Mouse (Mus musculus) liver, embryonic 16.5 days (tissue): ENCODE results near the gene Dusp13. TPM values are rescaled to one million over a fixed set of nuclear protein-coding genes. Genes with fewer than 3 reads are reported as not detected.

ENCODE experiments used
- ATAC-seq: fragments of 200-750 bp; cut with Nextera tagmentation; 2 replicates; pipeline ENCODE4 v1.8.0; 2017; ENCODE audit warnings: low read depth, mild to moderate bottlenecking, moderate number of reproducible peaks, moderate library complexity
- H3K27ac ChIP-seq: fragments of 300-500 bp; sonication (generic); 2 replicates; pipeline ENCODE4 v1.5.1; 2014; ENCODE audit warnings: mild to moderate bottlenecking, low read length
- H3K27me3 ChIP-seq: fragments of 300-500 bp; sonication (generic); 2 replicates; pipeline ENCODE4 v1.6.1; 2014; ENCODE audit warnings: low read depth, low read length, mixed read lengths; ENCODE audit not compliant: control insufficient read depth, insufficient read depth
- H3K36me3 ChIP-seq: fragments of 300-500 bp; sonication (generic); 2 replicates; pipeline ENCODE4 v1.6.1; 2014; ENCODE audit warnings: mild to moderate bottlenecking; ENCODE audit not compliant: control insufficient read depth, insufficient read depth
- H3K4me1 ChIP-seq: fragments of 300-500 bp; sonication (generic); 2 replicates; pipeline ENCODE4 v1.6.1; 2014; ENCODE audit warnings: low read depth, low read length, mixed read lengths; ENCODE audit not compliant: control insufficient read depth
- H3K4me2 ChIP-seq: fragments of 300-500 bp; sonication (generic); 2 replicates; pipeline ENCODE4 v1.6.1; 2014; ENCODE audit warnings: low read depth, low read length, mixed read lengths
- H3K4me3 ChIP-seq: fragments of 300-500 bp; sonication (generic); 2 replicates; pipeline ENCODE4 v1.5.1; 2014; ENCODE audit warnings: low read depth, mild to moderate bottlenecking, low read length
- H3K9ac ChIP-seq: fragments of 300-500 bp; sonication (generic); 2 replicates; pipeline ENCODE4 v1.6.1; 2014; ENCODE audit warnings: low read depth, low read length
- H3K9me3 ChIP-seq: fragments of 300-500 bp; sonication (generic); replicated peaks from 2 replicates; pipeline ENCODE4 v1.6.1; 2016; ENCODE audit warnings: low read length; ENCODE audit not compliant: control insufficient read depth
- WGBS: fragments of 180-500 bp; shearing (Covaris S2); extraction: QIAGEN DNeasy Blood & Tissue Kit; methylation state at CpG from one replicate; pipeline ENCODE4 v1.1.7; 2014; ENCODE audit not compliant: insufficient replicate concordance; 5-methylcytosine and 5-hydroxymethylcytosine counted together
- polyA plus RNA-seq: library from polyadenylated mRNA; unstranded; fragments of >200 nt; fragmentation: Nextera tagmentation; extraction: Ambion mirVana; gene quantifications from 2 replicates; pipeline ENCODE4 v1.2.1, GENCODE M21; 2015

Dusp13 gene
- polyA plus RNA-seq, 1 experiment from 2014 or later, result 0.30 TPM

GRCm38 (mm10) chr14:21741786-21742185 lies 9.2 kb downstream of the Dusp13 start:
- 17% methylated on average over 4 of the region's 4 CpGs for WGBS
- H3K27me3 ChIP-seq, result no peaks in the 10 kb centered on the region
- H3K9me3 ChIP-seq, result no peaks in the 10 kb centered on the region
- H3K27ac ChIP-seq, result no peak overlapping the region
- no peak overlapping the region for H3K4me3 ChIP-seq
- peak; percentile 55 for ATAC-seq
- no peaks in the 10 kb centered on the region for H3K36me3 ChIP-seq
- H3K4me1 ChIP-seq, result no peaks in the 10 kb centered on the region
- no peak overlapping the region for H3K9ac ChIP-seq
- H3K4me2 ChIP-seq, result no peak overlapping the region

GRCm38 (mm10) chr14:21741314-21741713 lies 9.7 kb downstream of the Dusp13 start:
- Histone ChIP-seq H3K36me3 (no peaks in the 10 kb centered on the region), H3K4me2 (no peak overlapping the region), H3K9ac (no peak overlapping the region), H3K9me3 (no peaks in the 10 kb centered on the region), H3K27me3 (no peaks in the 10 kb centered on the region), H3K27ac (no peak overlapping the region), H3K4me3 (no peak overlapping the region), H3K4me1 (no peaks in the 10 kb centered on the region)
- WGBS, result 78% methylated on average over 3 of the region's 3 CpGs
- no peak for ATAC-seq

- H3K9ac ChIP-seq, result no peak overlapping the region
- H3K9me3 ChIP-seq, result no peaks in the 10 kb centered on the region
- ATAC-seq, result no peak
- H3K27ac ChIP-seq, result no peak overlapping the region
- WGBS, result 81% methylated on average over 7 of the region's 7 CpGs
- no peak overlapping the region for H3K4me2 ChIP-seq
- H3K4me1 ChIP-seq, result no peaks in the 10 kb centered on the region
- H3K27me3 ChIP-seq, result no peaks in the 10 kb centered on the region
- H3K36me3 ChIP-seq, result no peaks in the 10 kb centered on the region
- no peak overlapping the region for H3K4me3 ChIP-seq
These were observed 10.6 kb downstream of the Dusp13 start for GRCm38 (mm10) chr14:21740345-21740744.

- Histone ChIP-seq H3K9ac (no peak overlapping the region), H3K4me1 (no peaks in the 10 kb centered on the region), H3K27ac (no peak overlapping the region), H3K4me3 (no peak overlapping the region), H3K4me2 (no peak overlapping the region), H3K27me3 (no peaks in the 10 kb centered on the region), H3K36me3 (no peaks in the 10 kb centered on the region), H3K9me3 (no peaks in the 10 kb centered on the region)
- 68% methylated on average over 15 of the region's 15 CpGs for WGBS
- ATAC-seq, result no peak
These were observed 17.7 kb downstream of the Dusp13 start for GRCm38 (mm10) chr14:21733131-21733905.

GRCm38 (mm10) chr14:21729936-21730335 lies 21.0 kb downstream of the Dusp13 start:
- 70% methylated on average over 4 of the region's 4 CpGs for WGBS
- H3K4me3 ChIP-seq, result no peak overlapping the region

GRCm38 (mm10) chr14:21729031-21729732 lies 21.8 kb downstream of the Dusp13 start:
- Histone ChIP-seq H3K36me3 (no peaks in the 10 kb centered on the region), H3K4me2 (no peak overlapping the region), H3K27ac (no peak overlapping the region), H3K4me1 (no peaks in the 10 kb centered on the region), H3K4me3 (no peak overlapping the region), H3K9me3 (no peaks in the 10 kb centered on the region), H3K9ac (no peak overlapping the region), H3K27me3 (no peaks in the 10 kb centered on the region)
- 51% methylated on average over 6 of the region's 6 CpGs for WGBS
- ATAC-seq, result no peak

More at GRCm38 (mm10) chr14:21729936-21730335, 21.0 kb downstream of the Dusp13 start:
- Histone ChIP-seq H3K4me2 (no peak overlapping the region), H3K27me3 (no peaks in the 10 kb centered on the region), H3K4me1 (no peaks in the 10 kb centered on the region), H3K9ac (no peak overlapping the region), H3K36me3 (no peaks in the 10 kb centered on the region), H3K9me3 (no peaks in the 10 kb centered on the region), H3K27ac (no peak overlapping the region)
- ATAC-seq, result no peak

- H3K4me3 ChIP-seq, result no peak overlapping the region
- 72% methylated on average over 8 of the region's 8 CpGs for WGBS
- H3K36me3 ChIP-seq, result no peaks in the 10 kb centered on the region
- H3K9me3 ChIP-seq, result no peaks in the 10 kb centered on the region
- no peak overlapping the region for H3K27ac ChIP-seq
- H3K4me2 ChIP-seq, result no peak overlapping the region
- H3K9ac ChIP-seq, result no peak overlapping the region
- no peak for ATAC-seq
- H3K4me1 ChIP-seq, result no peaks in the 10 kb centered on the region
- no peaks in the 10 kb centered on the region for H3K27me3 ChIP-seq
These were observed 28.8 kb downstream of the Dusp13 start for GRCm38 (mm10) chr14:21722021-21722698.

GRCm38 (mm10) chr14:21720430-21721205 lies 30.4 kb downstream of the Dusp13 start:
- Histone ChIP-seq H3K27ac (no peak overlapping the region), H3K4me3 (no peak overlapping the region), H3K4me1 (no peaks in the 10 kb centered on the region), H3K36me3 (no peaks in the 10 kb centered on the region), H3K9me3 (no peaks in the 10 kb centered on the region), H3K9ac (no peak overlapping the region), H3K4me2 (no peak overlapping the region), H3K27me3 (no peaks in the 10 kb centered on the region)
- 53% methylated on average over 4 of the region's 4 CpGs for WGBS
- ATAC-seq, result no peak
